Mouse (Mus musculus) G1E (cell line): Measurements from ENCODE around the gene Ngf.

Experiments
- CTCF ChIP-seq: IDR thresholded peaks from 2 replicates; pipeline ENCODE4 v1.5.1; 2012; ENCODE audit warnings: low read depth, low read length, inconsistent platforms, mixed read lengths
- GATA1 ChIP-seq: IDR thresholded peaks from 2 replicates; pipeline ENCODE4 v1.6.1; 2012; ENCODE audit warnings: borderline replicate concordance, low read length, inconsistent platforms, mixed read lengths
- TAL1 ChIP-seq: conservative IDR thresholded peaks from 2 replicates; pipeline ENCODE4 v1.6.1; 2012; ENCODE audit warnings: low read depth, low read length, inconsistent platforms, mixed read lengths

DNA sequence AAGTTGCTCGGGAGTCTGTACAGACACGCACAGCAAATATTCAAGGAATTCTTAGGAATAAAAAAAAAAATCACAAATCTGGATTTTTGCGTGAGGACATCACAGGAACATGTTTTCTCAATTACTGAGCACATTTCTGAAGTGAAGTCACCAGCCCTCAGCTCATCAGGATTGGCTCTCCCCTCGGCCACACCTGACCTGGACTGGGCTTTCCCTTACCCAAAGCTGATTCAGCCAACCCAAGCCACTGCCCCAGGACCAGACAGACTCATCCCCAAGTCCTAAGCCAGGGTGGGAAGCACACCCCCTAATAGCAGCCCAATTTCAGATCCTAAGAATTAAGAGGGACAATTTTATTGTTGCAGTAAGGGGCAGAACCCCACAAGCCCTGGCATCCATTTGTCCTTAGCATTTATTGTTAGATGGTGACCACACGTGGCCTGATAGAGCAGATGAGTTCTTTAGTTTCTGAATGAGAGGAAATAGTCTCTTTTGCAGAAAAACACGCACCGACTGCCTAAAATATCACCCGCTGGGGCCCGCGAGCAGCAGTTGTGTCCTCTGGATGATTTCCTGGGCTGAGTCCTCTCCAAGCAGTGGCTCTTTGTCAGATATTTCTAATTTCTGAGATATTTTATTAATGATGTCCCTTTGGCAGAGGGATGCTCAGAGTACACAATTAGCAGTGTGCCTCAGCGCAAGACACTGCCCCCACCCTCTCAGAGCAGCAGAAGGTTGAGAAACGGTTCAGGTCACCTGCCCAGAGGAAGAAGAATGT, 8.4 kb downstream of the Ngf start:
- TF ChIP-seq GATA1 = no peak
- no peak for TF ChIP-seq CTCF
- no peak for TF ChIP-seq TAL1
